Mouse (Mus musculus): ENCODE results near the gene Kat2b. TPM values are rescaled to one million over a fixed set of nuclear protein-coding genes. Genes with fewer than 3 reads are reported as not detected.
"Not testable (repeated sequence)": the region's sequence is repeated elsewhere in the genome, so short reads cannot be mapped to it uniquely, and the experiment has no call there.

Gene Kat2b
- polyA plus RNA-seq, 1 experiment: 8.5 TPM

- WGBS: 84% methylated on average over 11 of the region's 11 CpGs
- H3K4me1 ChIP-seq (ENCODE audit: control insufficient read depth, insufficient read depth, insufficient read length, low read length): no peaks in the 10 kb centered on the region; the same call in none of the 2 replicates
- TF ChIP-seq POLR2A (IDR thresholded peaks at IDR 0.05; ENCODE audit: low read depth, low read length): no peak
- no peak for TF ChIP-seq CTCF (IDR thresholded peaks at IDR 0.05; ENCODE audit: extremely low read depth, insufficient read length, insufficient replicate concordance, low read depth, low read length)
- no peak overlapping the region for H3K27ac ChIP-seq (ENCODE audit: insufficient read depth, low read depth, low read length)
- no peaks in the 10 kb centered on the region for H3K36me3 ChIP-seq (ENCODE audit: control insufficient read depth, insufficient read depth, low read length)
- H3K27me3 ChIP-seq (ENCODE audit: control insufficient read depth, insufficient read depth, low read length): no peaks in the 10 kb centered on the region
- no peak overlapping the region for H3K4me3 ChIP-seq (ENCODE audit: low read depth, low read length)
Measured at GRCm38 (mm10) chr17:53596941-53597790, 30.5 kb downstream of the Kat2b start.

GRCm38 (mm10) chr17:53598571-53598970 is 31.9 kb downstream of the Kat2b start:
- no peak overlapping the region for H3K4me3 ChIP-seq (ENCODE audit: low read depth, low read length)
- H3K4me1 ChIP-seq (ENCODE audit: control insufficient read depth, insufficient read depth, insufficient read length, low read length): no peaks in the 10 kb centered on the region; the same call in none of the 2 replicates
- H3K36me3 ChIP-seq (ENCODE audit: control insufficient read depth, insufficient read depth, low read length): no peaks in the 10 kb centered on the region
- 93% methylated on average over 4 of the region's 4 CpGs for WGBS
- H3K27ac ChIP-seq (ENCODE audit: insufficient read depth, low read depth, low read length): no peak overlapping the region
- TF ChIP-seq POLR2A (IDR thresholded peaks at IDR 0.05; ENCODE audit: low read depth, low read length) (no peak), CTCF (IDR thresholded peaks at IDR 0.05; ENCODE audit: extremely low read depth, insufficient read length, insufficient replicate concordance, low read depth, low read length) (no peak)
- no peaks in the 10 kb centered on the region for H3K27me3 ChIP-seq (ENCODE audit: control insufficient read depth, insufficient read depth, low read length)

GRCm38 (mm10) chr17:53603236-53603635 is 36.6 kb downstream of the Kat2b start:
- not testable (repeated sequence) for H3K4me1 ChIP-seq (ENCODE audit: control insufficient read depth, insufficient read depth, insufficient read length, low read length); H3K27me3 ChIP-seq (ENCODE audit: control insufficient read depth, insufficient read depth, low read length); H3K27ac ChIP-seq (ENCODE audit: insufficient read depth, low read depth, low read length); H3K36me3 ChIP-seq (ENCODE audit: control insufficient read depth, insufficient read depth, low read length); H3K4me3 ChIP-seq (ENCODE audit: low read depth, low read length)
- no CpG with 5 or more reads among the region's 7 CpGs for WGBS

- not testable (repeated sequence) for H3K4me3 ChIP-seq (ENCODE audit: low read depth, low read length); H3K36me3 ChIP-seq (ENCODE audit: control insufficient read depth, insufficient read depth, low read length); H3K4me1 ChIP-seq (ENCODE audit: control insufficient read depth, insufficient read depth, insufficient read length, low read length); H3K27ac ChIP-seq (ENCODE audit: insufficient read depth, low read depth, low read length); H3K27me3 ChIP-seq (ENCODE audit: control insufficient read depth, insufficient read depth, low read length)
- no CpG with 5 or more reads among the region's 7 CpGs for WGBS
Measured at GRCm38 (mm10) chr17:53606082-53606481, 39.4 kb downstream of the Kat2b start.

- H3K4me1 ChIP-seq (ENCODE audit: control insufficient read depth, insufficient read depth, insufficient read length, low read length); H3K27me3 ChIP-seq (ENCODE audit: control insufficient read depth, insufficient read depth, low read length); H3K27ac ChIP-seq (ENCODE audit: insufficient read depth, low read depth, low read length); H3K4me3 ChIP-seq (ENCODE audit: low read depth, low read length): not testable (repeated sequence)
- WGBS: no CpG with 5 or more reads among the region's 7 CpGs
- peaks cover 16% of the 10 kb centered on the region for H3K36me3 ChIP-seq (ENCODE audit: control insufficient read depth, insufficient read depth, low read length)
Measured at GRCm38 (mm10) chr17:53608924-53609323, 42.3 kb downstream of the Kat2b start.

- no peaks in the 10 kb centered on the region for H3K4me1 ChIP-seq (ENCODE audit: control insufficient read depth, insufficient read depth, insufficient read length, low read length)
Measured at GRCm38 (mm10) chr17:53617295-53617957, 50.8 kb downstream of the Kat2b start.

GRCm38 (mm10) chr17:53618369-53618768 is 51.7 kb downstream of the Kat2b start:
- 90% methylated on average over 7 of the region's 7 CpGs for WGBS
- no peak for TF ChIP-seq CTCF (IDR thresholded peaks at IDR 0.05; ENCODE audit: extremely low read depth, insufficient read length, insufficient replicate concordance, low read depth, low read length)
- TF ChIP-seq POLR2A (IDR thresholded peaks at IDR 0.05; ENCODE audit: low read depth, low read length): no peak
- Histone ChIP-seq H3K36me3 (ENCODE audit: control insufficient read depth, insufficient read depth, low read length) (peaks cover 8% of the 10 kb centered on the region), H3K4me1 (ENCODE audit: control insufficient read depth, insufficient read depth, insufficient read length, low read length) (no peaks in the 10 kb centered on the region), H3K27me3 (ENCODE audit: control insufficient read depth, insufficient read depth, low read length) (no peaks in the 10 kb centered on the region), H3K4me3 (ENCODE audit: low read depth, low read length) (no peak overlapping the region), H3K27ac (ENCODE audit: insufficient read depth, low read depth, low read length) (no peak overlapping the region)

More at GRCm38 (mm10) chr17:53617295-53617957, 50.8 kb downstream of the Kat2b start:
- TF ChIP-seq POLR2A (IDR thresholded peaks at IDR 0.05; ENCODE audit: low read depth, low read length) (no peak), CTCF (IDR thresholded peaks at IDR 0.05; ENCODE audit: extremely low read depth, insufficient read length, insufficient replicate concordance, low read depth, low read length) (no peak)
- H3K36me3 ChIP-seq (ENCODE audit: control insufficient read depth, insufficient read depth, low read length): peaks cover 10% of the 10 kb centered on the region
- H3K4me3 ChIP-seq (ENCODE audit: low read depth, low read length): no peak overlapping the region
- H3K27me3 ChIP-seq (ENCODE audit: control insufficient read depth, insufficient read depth, low read length): no peaks in the 10 kb centered on the region
- WGBS: 84% methylated on average over 6 of the region's 6 CpGs
- H3K27ac ChIP-seq (ENCODE audit: insufficient read depth, low read depth, low read length): no peak overlapping the region

Measured in small intestine, adult 2 months (tissue).